Mouse (Mus musculus) midbrain, embryonic 13.5 days (tissue): Measurements from ENCODE around the gene Hoxa13. TPM values are rescaled to one million over a fixed set of nuclear protein-coding genes. Genes with fewer than 3 reads are reported as not detected.

Experiments
- ATAC-seq: fragments of 200-750 bp; cut with Nextera tagmentation; 2 replicates; pipeline ENCODE4 v1.8.0; 2017; ENCODE audit warnings: mild to moderate bottlenecking, moderate TSS enrichment, moderate library complexity
- H3K27ac ChIP-seq: fragments of 300-500 bp; sonication (generic); 2 replicates; pipeline ENCODE4 v1.5.1; 2015; ENCODE audit warnings: inconsistent platforms, mild to moderate bottlenecking, moderate library complexity
- H3K27me3 ChIP-seq: fragments of 300-500 bp; sonication (generic); 2 replicates; pipeline ENCODE4 v1.6.1; 2015; ENCODE audit warnings: mild to moderate bottlenecking, inconsistent platforms
- H3K36me3 ChIP-seq: fragments of 300-500 bp; sonication (generic); 2 replicates; pipeline ENCODE4 v1.6.1; 2015; ENCODE audit warnings: mild to moderate bottlenecking, inconsistent platforms
- H3K4me1 ChIP-seq: fragments of 300-500 bp; sonication (generic); replicated peaks from 2 replicates; pipeline ENCODE4 v1.6.1; 2015; ENCODE audit warnings: inconsistent platforms
- H3K4me2 ChIP-seq: fragments of 300-500 bp; sonication (generic); replicated peaks from 2 replicates; pipeline ENCODE4 v1.6.1; 2015; ENCODE audit warnings: moderate library complexity, mild to moderate bottlenecking, inconsistent platforms
- H3K4me3 ChIP-seq: fragments of 300-500 bp; sonication (generic); replicated peaks from 2 replicates; pipeline ENCODE4 v1.5.1; 2015; ENCODE audit warnings: mild to moderate bottlenecking, inconsistent platforms
- H3K9ac ChIP-seq: fragments of 300-500 bp; sonication (generic); replicated peaks from 2 replicates; pipeline ENCODE4 v1.6.1; 2015; ENCODE audit warnings: mild to moderate bottlenecking, inconsistent platforms
- H3K9me3 ChIP-seq: fragments of 300-500 bp; sonication (generic); 2 replicates; pipeline ENCODE4 v1.6.1; 2016; ENCODE audit warnings: mild to moderate bottlenecking, inconsistent platforms
- WGBS: fragments of 180-500 bp; shearing (Covaris S2); methylation state at CpG from one replicate; pipeline ENCODE4 v1.1.7; 2015; 5-methylcytosine and 5-hydroxymethylcytosine counted together
- polyA plus RNA-seq: library from polyadenylated mRNA; unstranded; fragments of >200 nt; fragmentation: Nextera tagmentation; extraction: Ambion mirVana; gene quantifications from 2 replicates; pipeline ENCODE4 v1.2.1, GENCODE M21; 2015

Gene Hoxa13
- polyA plus RNA-seq, 1 experiment from 2014 or later = not detected

- H3K4me1 ChIP-seq = no peaks in the 10 kb centered on the region
- no peak overlapping the region for H3K4me3 ChIP-seq
- peaks cover 98% of the 10 kb centered on the region for H3K27me3 ChIP-seq
- H3K9me3 ChIP-seq = no peaks in the 10 kb centered on the region
- no peak overlapping the region for H3K4me2 ChIP-seq
- H3K27ac ChIP-seq = no peak overlapping the region
- 2% methylated on average over 3 of the region's 3 CpGs for WGBS
- H3K36me3 ChIP-seq = no peaks in the 10 kb centered on the region
- ATAC-seq = no peak
- H3K9ac ChIP-seq = no peak overlapping the region
Observed at GRCm38 (mm10) chr6:52267691-52268090, 7.0 kb upstream of the Hoxa13 start.

- no peaks in the 10 kb centered on the region for H3K36me3 ChIP-seq
- no peak overlapping the region for H3K4me3 ChIP-seq
- peaks cover 98% of the 10 kb centered on the region for H3K27me3 ChIP-seq
- no peak overlapping the region for H3K27ac ChIP-seq
- H3K9me3 ChIP-seq = no peaks in the 10 kb centered on the region
- WGBS = 21% methylated on average over 5 of the region's 5 CpGs
- no peak overlapping the region for H3K9ac ChIP-seq
- ATAC-seq = no peak
- H3K4me2 ChIP-seq = no peak overlapping the region
- no peaks in the 10 kb centered on the region for H3K4me1 ChIP-seq
Observed at GRCm38 (mm10) chr6:52267221-52267620, 6.5 kb upstream of the Hoxa13 start.

- H3K4me2 ChIP-seq = no peak overlapping the region
- H3K9ac ChIP-seq = no peak overlapping the region
- H3K9me3 ChIP-seq = no peaks in the 10 kb centered on the region
- H3K4me3 ChIP-seq = no peak overlapping the region
- no peaks in the 10 kb centered on the region for H3K36me3 ChIP-seq
- H3K27ac ChIP-seq = no peak overlapping the region
- no peak for ATAC-seq
- WGBS = 3% methylated on average over 9 of the region's 9 CpGs
- H3K27me3 ChIP-seq = peaks cover 99% of the 10 kb centered on the region
- H3K4me1 ChIP-seq = no peaks in the 10 kb centered on the region
Observed at GRCm38 (mm10) chr6:52266666-52266985, 5.9 kb upstream of the Hoxa13 start.

DNA sequence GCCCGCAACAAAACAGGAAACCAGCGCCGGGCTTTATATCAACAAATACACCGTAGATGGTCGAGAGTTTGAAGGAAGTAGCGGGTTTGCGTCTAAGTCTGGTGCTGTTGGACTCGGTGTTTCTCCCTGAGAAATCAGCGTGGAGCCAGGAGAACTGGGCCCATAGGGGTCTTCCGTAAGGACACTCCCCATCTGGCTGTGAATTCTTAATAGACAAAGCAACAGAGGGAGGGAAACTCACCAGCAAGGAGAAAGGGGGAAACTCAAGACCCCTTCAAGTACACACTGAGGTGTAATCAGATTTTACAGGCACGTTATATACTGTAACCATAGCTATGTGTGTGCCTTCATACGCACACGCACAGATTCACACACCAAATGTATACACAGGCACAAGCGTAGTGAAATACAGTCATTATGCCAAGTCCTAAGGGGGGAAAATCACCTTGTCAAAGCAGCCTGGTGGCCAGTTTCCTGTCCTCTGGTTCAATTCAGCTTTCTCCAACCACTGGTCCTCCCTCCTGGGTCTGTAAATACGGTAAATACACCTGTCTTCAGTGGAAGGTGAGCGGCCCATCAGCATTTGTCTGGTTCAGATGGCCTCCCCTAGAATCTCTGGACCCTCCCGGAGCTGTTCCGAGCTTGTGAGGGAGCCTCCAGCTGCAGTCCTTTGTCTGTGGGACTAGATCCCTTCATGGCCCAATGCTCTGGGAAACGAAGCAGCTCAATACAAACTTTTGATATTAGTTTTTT is 5.4 kb upstream of the Hoxa13 start:
- H3K27me3 ChIP-seq = peaks cover 99% of the 10 kb centered on the region
- H3K9ac ChIP-seq = no peak overlapping the region
- no peaks in the 10 kb centered on the region for H3K36me3 ChIP-seq
- no peaks in the 10 kb centered on the region for H3K9me3 ChIP-seq
- no peak overlapping the region for H3K4me2 ChIP-seq
- H3K4me1 ChIP-seq = no peaks in the 10 kb centered on the region
- H3K27ac ChIP-seq = no peak overlapping the region
- ATAC-seq = no peak
- under 1% methylated on average over 19 of the region's 19 CpGs for WGBS
- H3K4me3 ChIP-seq = no peak overlapping the region

DNA sequence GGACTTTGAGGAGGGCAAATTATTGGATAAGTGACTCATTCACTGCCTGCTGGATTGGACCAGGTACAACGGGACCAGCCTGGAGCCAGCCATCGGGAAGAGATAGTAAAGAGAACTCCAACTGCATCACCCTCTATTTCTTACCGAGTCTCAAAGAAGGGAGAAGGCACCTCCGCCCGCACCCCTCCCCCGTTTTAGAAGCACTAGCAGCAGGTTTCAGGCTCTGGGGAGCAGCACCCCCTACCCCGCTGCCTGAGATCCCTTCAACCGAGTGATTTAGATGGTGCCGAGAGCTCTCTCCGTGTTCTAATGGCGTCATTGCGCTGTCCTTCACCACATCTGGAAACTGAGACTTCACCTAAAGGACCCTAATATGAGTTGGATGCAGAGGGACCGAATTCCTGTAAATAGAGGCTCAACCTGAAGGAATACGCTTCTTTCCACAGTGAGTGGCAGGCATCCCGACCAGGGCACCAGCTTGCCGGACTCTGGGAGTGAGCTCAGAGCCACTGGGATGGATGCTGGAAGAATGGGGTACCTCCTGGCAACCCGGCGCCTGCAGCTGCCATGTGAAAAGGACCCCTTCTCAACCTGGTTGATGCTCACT is 4.7 kb upstream of the Hoxa13 start:
- peaks cover 99% of the 10 kb centered on the region for H3K27me3 ChIP-seq
- no peak overlapping the region for H3K9ac ChIP-seq
- H3K4me2 ChIP-seq = no peak overlapping the region
- no peak overlapping the region for H3K4me3 ChIP-seq
- ATAC-seq = no peak
- no peaks in the 10 kb centered on the region for H3K9me3 ChIP-seq
- H3K4me1 ChIP-seq = peaks cover 3% of the 10 kb centered on the region; the same call in 1 of the 2 replicates
- H3K36me3 ChIP-seq = no peaks in the 10 kb centered on the region
- under 1% methylated on average over 18 of the region's 18 CpGs for WGBS
- H3K27ac ChIP-seq = no peak overlapping the region

- no peak overlapping the region for H3K9ac ChIP-seq
- no peaks in the 10 kb centered on the region for H3K36me3 ChIP-seq
- WGBS = 5% methylated on average over 5 of the region's 5 CpGs
- no peak for ATAC-seq
- peaks cover 6% of the 10 kb centered on the region; the same call in 1 of the 2 replicates for H3K4me1 ChIP-seq
- H3K27me3 ChIP-seq = peaks cover 99% of the 10 kb centered on the region
- no peaks in the 10 kb centered on the region for H3K9me3 ChIP-seq
- no peak overlapping the region for H3K27ac ChIP-seq
- H3K4me3 ChIP-seq = no peak overlapping the region
- H3K4me2 ChIP-seq = no peak overlapping the region
Observed at GRCm38 (mm10) chr6:52264106-52264790, 3.6 kb upstream of the Hoxa13 start.

DNA sequence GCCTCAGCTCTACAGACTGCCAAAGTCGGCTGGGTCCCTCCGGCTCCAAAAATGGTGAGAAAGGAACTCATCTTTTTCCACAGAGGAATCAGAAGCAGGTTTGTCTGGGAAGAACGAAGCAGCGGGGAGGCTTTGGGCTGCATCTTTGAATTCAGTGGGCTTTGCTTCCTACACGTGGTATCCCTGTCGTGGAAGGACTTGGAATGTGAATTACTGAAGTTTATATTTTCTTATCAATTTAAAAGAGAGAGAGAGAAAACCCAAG is 2.6 kb upstream of the Hoxa13 start:
- under 1% methylated on average over 6 of the region's 6 CpGs for WGBS
- Histone ChIP-seq H3K36me3 (no peaks in the 10 kb centered on the region), H3K4me3 (no peak overlapping the region), H3K4me1 (peaks cover 6% of the 10 kb centered on the region; the same call in 1 of the 2 replicates), H3K9ac (no peak overlapping the region), H3K27me3 (peaks cover 99% of the 10 kb centered on the region), H3K4me2 (no peak overlapping the region), H3K27ac (no peak overlapping the region), H3K9me3 (no peaks in the 10 kb centered on the region)
- no peak for ATAC-seq

GRCm38 (mm10) chr6:52262463-52263320 is 2.0 kb upstream of the Hoxa13 start:
- H3K27ac ChIP-seq = no peak overlapping the region
- no peak overlapping the region for H3K4me3 ChIP-seq
- H3K9me3 ChIP-seq = no peaks in the 10 kb centered on the region
- H3K9ac ChIP-seq = no peak overlapping the region
- H3K27me3 ChIP-seq = peaks cover 98% of the 10 kb centered on the region
- ATAC-seq = no peak
- 1% methylated on average over 24 of the region's 24 CpGs for WGBS
- H3K4me1 ChIP-seq = peaks cover 6% of the 10 kb centered on the region; the same call in 1 of the 2 replicates
- H3K4me2 ChIP-seq = no peak overlapping the region
- H3K36me3 ChIP-seq = no peaks in the 10 kb centered on the region

GRCm38 (mm10) chr6:52261751-52262462 is 1.2 kb upstream of the Hoxa13 start:
- 1% methylated on average over 9 of the region's 9 CpGs for WGBS
- peaks cover 99% of the 10 kb centered on the region for H3K27me3 ChIP-seq

DNA sequence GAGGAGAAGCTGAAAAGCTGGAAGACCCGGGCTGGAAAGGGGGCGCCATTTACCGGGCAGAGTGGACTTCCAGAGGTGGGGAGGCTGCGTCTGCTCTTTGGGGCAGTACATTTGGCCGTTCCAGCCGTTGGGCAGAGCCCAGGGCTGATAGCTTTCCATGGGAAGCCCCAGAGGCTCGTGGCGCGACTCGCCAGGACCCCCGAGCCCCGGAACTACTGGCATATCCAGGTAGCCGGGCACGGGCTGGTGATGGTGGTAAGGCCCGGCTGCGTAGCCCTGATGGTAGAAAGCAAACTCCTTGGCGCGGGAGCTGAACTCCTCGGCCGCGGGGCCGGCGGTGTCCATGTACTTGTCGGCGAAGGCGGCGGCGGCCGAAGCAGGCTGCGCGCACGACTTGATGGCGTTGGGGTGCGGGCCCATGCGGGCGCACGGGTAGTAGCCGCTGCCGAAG is 844 bp downstream of the Hoxa13 start:
- WGBS = under 1% methylated on average over 39 of the region's 39 CpGs
- peaks cover 6% of the 10 kb centered on the region; the same call in 1 of the 2 replicates for H3K4me1 ChIP-seq
- ATAC-seq = no peak
- no peak overlapping the region for H3K9ac ChIP-seq
- no peak overlapping the region for H3K4me3 ChIP-seq
- no peaks in the 10 kb centered on the region for H3K9me3 ChIP-seq
- H3K27ac ChIP-seq = no peak overlapping the region
- peaks cover 98% of the 10 kb centered on the region for H3K27me3 ChIP-seq
- H3K4me2 ChIP-seq = peak overlapping the region; percentile 43; the same call in 1 of the 2 replicates
- no peaks in the 10 kb centered on the region for H3K36me3 ChIP-seq

More at GRCm38 (mm10) chr6:52261751-52262462, 1.2 kb upstream of the Hoxa13 start:
- no peak overlapping the region for H3K9ac ChIP-seq
- no peak overlapping the region for H3K27ac ChIP-seq
- no peak overlapping the region for H3K4me3 ChIP-seq
- peaks cover 6% of the 10 kb centered on the region; the same call in 1 of the 2 replicates for H3K4me1 ChIP-seq
- no peak overlapping the region for H3K4me2 ChIP-seq
- H3K36me3 ChIP-seq = no peaks in the 10 kb centered on the region
- no peak for ATAC-seq
- no peaks in the 10 kb centered on the region for H3K9me3 ChIP-seq

DNA sequence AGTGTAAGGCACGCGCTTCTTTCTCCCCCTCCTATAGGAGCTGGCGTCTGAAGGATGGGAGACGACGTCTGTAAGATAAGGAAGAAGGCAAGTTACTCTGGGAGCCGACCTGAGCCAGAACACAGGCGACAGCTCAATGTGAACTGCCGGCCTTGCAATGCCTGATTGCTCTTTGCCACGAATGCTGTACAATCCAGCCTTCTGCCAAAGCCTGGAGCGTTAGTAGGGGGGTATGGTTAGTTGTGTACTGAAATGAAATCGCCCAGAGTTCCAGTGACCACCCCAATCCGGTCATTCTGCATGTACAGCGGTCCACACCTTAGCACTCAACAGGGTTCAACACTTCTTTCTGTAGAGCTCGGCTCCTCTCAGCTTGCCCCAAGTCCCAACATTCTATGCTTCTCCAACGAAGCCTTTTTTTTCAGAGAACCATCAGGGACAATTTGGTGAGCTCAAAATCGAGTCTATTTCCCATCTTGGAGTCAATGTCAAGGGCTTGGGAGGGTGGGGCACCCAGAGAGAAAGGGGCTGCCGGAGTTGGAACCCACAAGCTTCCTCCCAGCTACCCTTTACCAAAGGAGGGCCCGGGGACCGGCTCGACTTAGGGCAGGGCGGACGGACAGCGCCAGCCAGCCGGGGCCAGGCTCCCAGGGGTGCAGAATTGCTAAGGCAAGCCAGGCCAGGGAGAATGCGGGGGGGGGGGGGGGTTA is 1.4 kb downstream of the Hoxa13 start:
- no peak overlapping the region for H3K4me2 ChIP-seq
- no peak overlapping the region for H3K9ac ChIP-seq
- H3K36me3 ChIP-seq = no peaks in the 10 kb centered on the region
- no peak for ATAC-seq
- peaks cover 97% of the 10 kb centered on the region for H3K27me3 ChIP-seq
- H3K4me3 ChIP-seq = no peak overlapping the region
- WGBS = 2% methylated on average over 25 of the region's 25 CpGs
- no peak overlapping the region for H3K27ac ChIP-seq
- peaks cover 6% of the 10 kb centered on the region; the same call in 1 of the 2 replicates for H3K4me1 ChIP-seq
- no peaks in the 10 kb centered on the region for H3K9me3 ChIP-seq
